Mouse (Mus musculus): ENCODE results near the gene Sorbs2. TPM values are rescaled to one million over a fixed set of nuclear protein-coding genes. Genes with fewer than 3 reads are reported as not detected.

The Sorbs2 gene
- polyA plus RNA-seq, 1 experiment from 2014 or later: 72.8 TPM

- H3K9ac ChIP-seq (ENCODE audit: low read length): peak overlapping the region; percentile 72
- peak; percentile 27; the same call in 1 of the 2 replicates for ATAC-seq
- no peaks in the 10 kb centered on the region for H3K9me3 ChIP-seq (replicated peaks; ENCODE audit: control insufficient read depth, low read length)
- peak overlapping the region; percentile 90; the same call in 1 of the 2 replicates for H3K27ac ChIP-seq (ENCODE audit: low read depth, low read length)
- peaks cover 15% of the 10 kb centered on the region for H3K4me1 ChIP-seq (ENCODE audit: control insufficient read depth, insufficient read depth, low read length)
- DNase-seq (ENCODE audit: low spot score): peak; percentile 42
- peak overlapping the region; percentile 51 for H3K4me2 ChIP-seq (ENCODE audit: low read length)
- H3K36me3 ChIP-seq (ENCODE audit: control insufficient read depth, insufficient read depth, low read length): no peaks in the 10 kb centered on the region
- 8% methylated on average over 7 of the region's 7 CpGs for WGBS
- peak overlapping the region; percentile 45 for H3K4me3 ChIP-seq (ENCODE audit: low read depth, low read length)
- H3K27me3 ChIP-seq (replicated peaks; ENCODE audit: control insufficient read depth, insufficient read depth, low read length): no peaks in the 10 kb centered on the region
These were observed 1.0 kb downstream of the Sorbs2 start for GRCm38 (mm10) chr8:45508521-45509104.

GRCm38 (mm10) chr8:45512369-45512768 is 4.8 kb downstream of the Sorbs2 start:
- no peak overlapping the region for H3K4me2 ChIP-seq (ENCODE audit: low read length)
- H3K27ac ChIP-seq (ENCODE audit: low read depth, low read length): no peak overlapping the region
- no peak overlapping the region for H3K4me3 ChIP-seq (ENCODE audit: low read depth, low read length)
- H3K27me3 ChIP-seq (replicated peaks; ENCODE audit: control insufficient read depth, insufficient read depth, low read length): no peaks in the 10 kb centered on the region
- H3K36me3 ChIP-seq (ENCODE audit: control insufficient read depth, insufficient read depth, low read length): no peaks in the 10 kb centered on the region
- H3K9me3 ChIP-seq (replicated peaks; ENCODE audit: control insufficient read depth, low read length): no peaks in the 10 kb centered on the region
- DNase-seq (ENCODE audit: low spot score) (no peak), ATAC-seq (no peak)
- H3K4me1 ChIP-seq (ENCODE audit: control insufficient read depth, insufficient read depth, low read length): peaks cover 13% of the 10 kb centered on the region
- no peak overlapping the region for H3K9ac ChIP-seq (ENCODE audit: low read length)

- H3K4me1 ChIP-seq (ENCODE audit: control insufficient read depth, insufficient read depth, low read length): no peaks in the 10 kb centered on the region
- no peak overlapping the region for H3K9ac ChIP-seq (ENCODE audit: low read length)
- 90% methylated on average over 6 of the region's 6 CpGs for WGBS
- H3K27me3 ChIP-seq (replicated peaks; ENCODE audit: control insufficient read depth, insufficient read depth, low read length): no peaks in the 10 kb centered on the region
- H3K4me2 ChIP-seq (ENCODE audit: low read length): no peak overlapping the region
- DNase-seq (ENCODE audit: low spot score) (no peak), ATAC-seq (no peak)
- H3K4me3 ChIP-seq (ENCODE audit: low read depth, low read length): no peak overlapping the region
- H3K27ac ChIP-seq (ENCODE audit: low read depth, low read length): no peak overlapping the region
- no peaks in the 10 kb centered on the region for H3K36me3 ChIP-seq (ENCODE audit: control insufficient read depth, insufficient read depth, low read length)
- no peaks in the 10 kb centered on the region for H3K9me3 ChIP-seq (replicated peaks; ENCODE audit: control insufficient read depth, low read length)
These were observed 14.0 kb downstream of the Sorbs2 start for GRCm38 (mm10) chr8:45521595-45521994.

GRCm38 (mm10) chr8:45527708-45528107 is 20.1 kb downstream of the Sorbs2 start:
- Histone ChIP-seq H3K4me3 (ENCODE audit: low read depth, low read length) (no peak overlapping the region), H3K9me3 (replicated peaks; ENCODE audit: control insufficient read depth, low read length) (no peaks in the 10 kb centered on the region)

GRCm38 (mm10) chr8:45528890-45529289 is 21.3 kb downstream of the Sorbs2 start:
- Histone ChIP-seq H3K27ac (ENCODE audit: low read depth, low read length) (no peak overlapping the region), H3K27me3 (replicated peaks; ENCODE audit: control insufficient read depth, insufficient read depth, low read length) (no peaks in the 10 kb centered on the region), H3K9me3 (replicated peaks; ENCODE audit: control insufficient read depth, low read length) (no peaks in the 10 kb centered on the region), H3K36me3 (ENCODE audit: control insufficient read depth, insufficient read depth, low read length) (no peaks in the 10 kb centered on the region), H3K4me1 (ENCODE audit: control insufficient read depth, insufficient read depth, low read length) (no peaks in the 10 kb centered on the region), H3K4me3 (ENCODE audit: low read depth, low read length) (no peak overlapping the region), H3K4me2 (ENCODE audit: low read length) (no peak overlapping the region), H3K9ac (ENCODE audit: low read length) (no peak overlapping the region)
- DNase-seq (ENCODE audit: low spot score) (no peak), ATAC-seq (no peak)
- WGBS: 88% methylated on average over 2 of the region's 2 CpGs

More at GRCm38 (mm10) chr8:45527708-45528107, 20.1 kb downstream of the Sorbs2 start:
- Histone ChIP-seq H3K27me3 (replicated peaks; ENCODE audit: control insufficient read depth, insufficient read depth, low read length) (no peaks in the 10 kb centered on the region), H3K4me2 (ENCODE audit: low read length) (no peak overlapping the region), H3K4me1 (ENCODE audit: control insufficient read depth, insufficient read depth, low read length) (no peaks in the 10 kb centered on the region), H3K9ac (ENCODE audit: low read length) (no peak overlapping the region), H3K36me3 (ENCODE audit: control insufficient read depth, insufficient read depth, low read length) (no peaks in the 10 kb centered on the region), H3K27ac (ENCODE audit: low read depth, low read length) (no peak overlapping the region)
- 84% methylated on average over 2 of the region's 2 CpGs for WGBS
- no peak for ATAC-seq
- no peak for DNase-seq (ENCODE audit: low spot score)

- H3K4me3 ChIP-seq (ENCODE audit: low read depth, low read length): no peak overlapping the region
- no peak overlapping the region for H3K9ac ChIP-seq (ENCODE audit: low read length)
- H3K9me3 ChIP-seq (replicated peaks; ENCODE audit: control insufficient read depth, low read length): no peaks in the 10 kb centered on the region
- no peak overlapping the region for H3K4me2 ChIP-seq (ENCODE audit: low read length)
- no peak overlapping the region for H3K27ac ChIP-seq (ENCODE audit: low read depth, low read length)
- no peaks in the 10 kb centered on the region; the same call in 1 of the 2 replicates for H3K4me1 ChIP-seq (ENCODE audit: control insufficient read depth, insufficient read depth, low read length)
- H3K27me3 ChIP-seq (replicated peaks; ENCODE audit: control insufficient read depth, insufficient read depth, low read length): no peaks in the 10 kb centered on the region
- no peak for ATAC-seq
- 88% methylated on average over 9 of the region's 9 CpGs for WGBS
- no peaks in the 10 kb centered on the region for H3K36me3 ChIP-seq (ENCODE audit: control insufficient read depth, insufficient read depth, low read length)
- DNase-seq (ENCODE audit: low spot score): no peak
These were observed 29.0 kb downstream of the Sorbs2 start for GRCm38 (mm10) chr8:45536578-45536977.

GRCm38 (mm10) chr8:45540513-45540912 is 32.9 kb downstream of the Sorbs2 start:
- DNase-seq (ENCODE audit: low spot score) (no peak), ATAC-seq (no peak)
- no peaks in the 10 kb centered on the region; the same call in 1 of the 2 replicates for H3K4me1 ChIP-seq (ENCODE audit: control insufficient read depth, insufficient read depth, low read length)
- whole genome bisulfite sequencing: 62% methylated on average over 5 of the region's 5 CpGs
- H3K27ac ChIP-seq (ENCODE audit: low read depth, low read length): no peak overlapping the region
- H3K9ac ChIP-seq (ENCODE audit: low read length): no peak overlapping the region
- no peaks in the 10 kb centered on the region for H3K9me3 ChIP-seq (replicated peaks; ENCODE audit: control insufficient read depth, low read length)
- H3K4me3 ChIP-seq (ENCODE audit: low read depth, low read length): no peak overlapping the region
- H3K36me3 ChIP-seq (ENCODE audit: control insufficient read depth, insufficient read depth, low read length): no peaks in the 10 kb centered on the region
- no peaks in the 10 kb centered on the region for H3K27me3 ChIP-seq (replicated peaks; ENCODE audit: control insufficient read depth, insufficient read depth, low read length)
- no peak overlapping the region for H3K4me2 ChIP-seq (ENCODE audit: low read length)

- H3K4me3 ChIP-seq (ENCODE audit: low read depth, low read length): no peak overlapping the region
- H3K36me3 ChIP-seq (ENCODE audit: control insufficient read depth, insufficient read depth, low read length): no peaks in the 10 kb centered on the region
- H3K27ac ChIP-seq (ENCODE audit: low read depth, low read length): no peak overlapping the region
- H3K9ac ChIP-seq (ENCODE audit: low read length): no peak overlapping the region
- no peaks in the 10 kb centered on the region; the same call in 1 of the 2 replicates for H3K4me1 ChIP-seq (ENCODE audit: control insufficient read depth, insufficient read depth, low read length)
- no peak for ATAC-seq
- H3K27me3 ChIP-seq (replicated peaks; ENCODE audit: control insufficient read depth, insufficient read depth, low read length): no peaks in the 10 kb centered on the region
- WGBS: 89% methylated on average over 3 of the region's 3 CpGs
- no peak overlapping the region for H3K4me2 ChIP-seq (ENCODE audit: low read length)
- no peak for DNase-seq (ENCODE audit: low spot score)
- H3K9me3 ChIP-seq (replicated peaks; ENCODE audit: control insufficient read depth, low read length): 0 out of 2 replicates have a peak, but pooled peaks cover 3% of the 10 kb centered on the region
These were observed 44.6 kb downstream of the Sorbs2 start for GRCm38 (mm10) chr8:45552175-45552574.

GRCm38 (mm10) chr8:45554627-45555026 is 47.0 kb downstream of the Sorbs2 start:
- Histone ChIP-seq H3K4me3 (ENCODE audit: low read depth, low read length) (no peak overlapping the region), H3K9me3 (replicated peaks; ENCODE audit: control insufficient read depth, low read length) (0 out of 2 replicates have a peak, but pooled peaks cover 3% of the 10 kb centered on the region), H3K36me3 (ENCODE audit: control insufficient read depth, insufficient read depth, low read length) (no peaks in the 10 kb centered on the region), H3K9ac (ENCODE audit: low read length) (no peak overlapping the region), H3K27me3 (replicated peaks; ENCODE audit: control insufficient read depth, insufficient read depth, low read length) (no peaks in the 10 kb centered on the region), H3K4me1 (ENCODE audit: control insufficient read depth, insufficient read depth, low read length) (peaks cover 16% of the 10 kb centered on the region), H3K4me2 (ENCODE audit: low read length) (no peak overlapping the region), H3K27ac (ENCODE audit: low read depth, low read length) (no peak overlapping the region)
- ATAC-seq (no peak), DNase-seq (ENCODE audit: low spot score) (peak; percentile 29)
- WGBS: 63% methylated on average over 4 of the region's 4 CpGs
